Mouse (Mus musculus): ENCODE data around the gene Cox7a2.

Gene Cox7a2

GRCm38 (mm10) chr9:79759385-79760005, at the start of gene Cox7a2:
Gene Cox7a2 (minus strand): TSS chr9:79759878.
- DNase-seq = peak; percentile 94

GRCm38 (mm10) chr9:79809411-79809810, 49.7 kb upstream of the Cox7a2 start:
- DNase-seq = no peak

- DNase-seq = no peak
These were observed 47.5 kb upstream of the Cox7a2 start for GRCm38 (mm10) chr9:79807178-79807577.

GRCm38 (mm10) chr9:79806317-79807075, 46.8 kb upstream of the Cox7a2 start:
- DNase-seq = no peak

- no peak for DNase-seq
These were observed 45.7 kb upstream of the Cox7a2 start for GRCm38 (mm10) chr9:79805426-79805825.

GRCm38 (mm10) chr9:79796461-79797135, 36.9 kb upstream of the Cox7a2 start:
- no peak for DNase-seq

GRCm38 (mm10) chr9:79795076-79795475, 35.4 kb upstream of the Cox7a2 start:
- no peak for DNase-seq

GRCm38 (mm10) chr9:79792841-79793835, 33.5 kb upstream of the Cox7a2 start, which contains the start of gene Tmem30a:
Gene Tmem30a (minus strand): TSS chr9:79793507.
- DNase-seq = peak; percentile 94

GRCm38 (mm10) chr9:79785794-79786085, 26.1 kb upstream of the Cox7a2 start:
- DNase-seq = peak; percentile 29

GRCm38 (mm10) chr9:79784934-79785793, 25.5 kb upstream of the Cox7a2 start:
- no peak for DNase-seq

- DNase-seq = no peak
These were observed 24.8 kb upstream of the Cox7a2 start for GRCm38 (mm10) chr9:79784439-79784838.

GRCm38 (mm10) chr9:79779354-79779753, 19.7 kb upstream of the Cox7a2 start:
- no peak for DNase-seq

GRCm38 (mm10) chr9:79766991-79767545, 7.4 kb upstream of the Cox7a2 start:
- DNase-seq = no peak

- DNase-seq = no peak
These were observed 5.7 kb upstream of the Cox7a2 start for GRCm38 (mm10) chr9:79765329-79765728.

- no peak for DNase-seq
These were observed 2.8 kb upstream of the Cox7a2 start for GRCm38 (mm10) chr9:79762519-79762918.

- no peak for DNase-seq
These were observed 398 bp upstream of the Cox7a2 start for GRCm38 (mm10) chr9:79760076-79760475.

GRCm38 (mm10) chr9:79755311-79755710, 4.4 kb downstream of the Cox7a2 start:
- DNase-seq = no peak

GRCm38 (mm10) chr9:79751846-79752245, 7.8 kb downstream of the Cox7a2 start:
- DNase-seq = no peak

GRCm38 (mm10) chr9:79750709-79751108, 9.0 kb downstream of the Cox7a2 start:
- no peak for DNase-seq

- no peak for DNase-seq
These were observed 14.6 kb downstream of the Cox7a2 start for GRCm38 (mm10) chr9:79745036-79745435.

- no peak for DNase-seq
These were observed 24.1 kb downstream of the Cox7a2 start for GRCm38 (mm10) chr9:79735608-79736007.

Data from right cerebral cortex, postnatal 14 days (tissue).